Mouse (Mus musculus) kidney, adult 2 months (tissue): ENCODE measurements around the gene Ptgir.

Source experiments
- CTCF ChIP-seq: fragments of 200-500 bp; conservative IDR thresholded peaks from 2 replicates; pipeline ENCODE4 v1.5.1; 2011; ENCODE audit warnings: low read depth, mild to moderate bottlenecking, control low read depth, low read length, moderate library complexity, mixed read lengths; ENCODE audit not compliant: insufficient read depth, insufficient read length
- POLR2A ChIP-seq: fragments of 200-500 bp; IDR thresholded peaks from one replicate; pipeline ENCODE4 v1.6.1; 2011; ENCODE audit warnings: low read depth, low read length, control low read depth

DNA sequence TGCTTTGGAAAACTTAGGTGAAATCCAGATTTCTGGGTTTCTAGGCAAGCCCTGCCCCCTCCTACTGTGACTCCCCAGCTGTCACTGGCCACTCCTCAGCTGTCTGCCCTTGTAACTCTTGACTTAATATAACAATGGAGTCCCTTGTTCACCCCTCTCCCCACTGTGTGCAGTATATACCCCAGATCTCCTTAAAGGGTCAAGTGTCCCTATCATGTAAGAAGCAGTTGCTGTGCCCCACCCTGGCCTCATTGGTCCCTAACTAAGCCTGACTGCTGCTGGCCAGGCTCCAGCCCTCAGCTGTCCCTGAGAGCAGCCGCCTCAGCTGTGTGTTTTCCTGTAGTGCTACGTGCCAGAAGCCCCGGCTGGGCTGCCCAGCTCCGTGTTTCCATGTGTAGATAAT is 41.7 kb downstream of the Ptgir start:
- no peak for TF ChIP-seq CTCF
- no peak for TF ChIP-seq POLR2A
